Mouse (Mus musculus) kidney, adult 2 months (tissue): ENCODE results near the gene Ubtd2.

Experiments used
- CTCF ChIP-seq: fragments of 200-500 bp; conservative IDR thresholded peaks from 2 replicates; pipeline ENCODE4 v1.5.1; 2011; ENCODE audit warnings: low read depth, mild to moderate bottlenecking, control low read depth, low read length, moderate library complexity, mixed read lengths; ENCODE audit not compliant: insufficient read depth, insufficient read length
- POLR2A ChIP-seq: fragments of 200-500 bp; IDR thresholded peaks from one replicate; pipeline ENCODE4 v1.6.1; 2011; ENCODE audit warnings: low read depth, low read length, control low read depth

DNA sequence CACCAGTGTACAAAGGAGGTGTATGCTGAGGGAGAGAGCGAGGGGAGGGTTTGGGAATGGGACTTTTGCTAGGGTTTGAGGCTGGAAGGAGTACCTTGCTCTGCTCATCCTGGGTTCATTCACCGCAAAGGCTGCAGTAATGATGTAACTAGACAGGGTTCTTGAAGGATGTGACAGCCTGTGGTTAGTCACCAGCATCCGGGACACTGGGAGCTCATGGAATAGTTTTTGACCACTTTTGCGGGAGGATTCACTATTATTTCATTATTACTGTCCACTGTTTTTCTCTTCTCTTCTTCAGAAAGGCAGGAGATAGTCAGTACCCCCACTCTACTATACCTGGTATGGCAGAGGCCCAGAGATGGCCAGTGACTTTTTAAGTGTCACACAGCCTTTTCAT is 87.0 kb downstream of the Ubtd2 start:
- TF ChIP-seq POLR2A (no peak), CTCF (no peak)
